Mouse (Mus musculus) activated CD4-positive, CD25-positive, alpha-beta regulatory T cell, adult 4 months (primary cell): ENCODE results near the gene Lpcat3. TPM values are rescaled to one million over a fixed set of nuclear protein-coding genes. Genes with fewer than 3 reads are reported as not detected.
"Not testable (repeated sequence)": the region's sequence is repeated elsewhere in the genome, so short reads cannot be mapped to it uniquely, and the experiment has no call there.

ENCODE experiments used
- ATAC-seq: one replicate; pipeline ENCODE4 v1.8.0; 2017
- polyA plus RNA-seq, 2 experiments: library from polyadenylated mRNA; unstranded; fragments of 100-300 nt; shearing (Covaris generic); gene quantifications; one replicate each; pipeline ENCODE4 v1.2.1; 2017

The Lpcat3 gene
- polyA plus RNA-seq = 10 to 100 TPM; 24.3 to 25.9 TPM

GRCm38 (mm10) chr6:124662477-124663423 lies at the start of gene Lpcat3:
TSS of gene Lpcat3 (plus strand) at chr6:124663027.
- peak; percentile 96 for ATAC-seq

- ATAC-seq = no peak
Observed at GRCm38 (mm10) chr6:124625612-124626011, 37.2 kb upstream of the Lpcat3 start.

- ATAC-seq = not testable (repeated sequence)
Observed at GRCm38 (mm10) chr6:124626184-124626583, 36.6 kb upstream of the Lpcat3 start.

DNA sequence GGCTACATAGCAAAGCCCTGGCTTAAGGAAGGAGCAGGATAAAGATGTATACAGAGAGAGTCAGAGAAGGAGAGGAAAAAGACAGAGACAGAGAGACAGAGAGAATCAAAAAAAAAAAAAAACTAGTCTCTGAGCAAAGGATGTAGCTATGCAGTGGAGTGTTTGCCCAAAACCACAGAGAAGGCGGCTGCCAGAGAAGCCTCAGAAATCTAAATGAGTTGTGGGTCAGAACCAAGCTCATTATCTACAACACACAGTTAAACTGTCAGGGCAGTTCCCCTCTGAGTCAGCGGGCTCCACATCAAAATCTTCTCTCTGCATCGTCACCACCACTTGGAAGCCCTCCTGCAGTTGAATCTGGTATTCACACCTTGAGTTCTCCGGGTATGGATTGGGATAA lies 32.1 kb upstream of the Lpcat3 start:
- no peak for ATAC-seq

GRCm38 (mm10) chr6:124635985-124636384 lies 26.8 kb upstream of the Lpcat3 start, which contains the start of gene C1s2:
TSS of gene C1s2 (minus strand) at chr6:124636085.
- not testable (repeated sequence) for ATAC-seq

DNA sequence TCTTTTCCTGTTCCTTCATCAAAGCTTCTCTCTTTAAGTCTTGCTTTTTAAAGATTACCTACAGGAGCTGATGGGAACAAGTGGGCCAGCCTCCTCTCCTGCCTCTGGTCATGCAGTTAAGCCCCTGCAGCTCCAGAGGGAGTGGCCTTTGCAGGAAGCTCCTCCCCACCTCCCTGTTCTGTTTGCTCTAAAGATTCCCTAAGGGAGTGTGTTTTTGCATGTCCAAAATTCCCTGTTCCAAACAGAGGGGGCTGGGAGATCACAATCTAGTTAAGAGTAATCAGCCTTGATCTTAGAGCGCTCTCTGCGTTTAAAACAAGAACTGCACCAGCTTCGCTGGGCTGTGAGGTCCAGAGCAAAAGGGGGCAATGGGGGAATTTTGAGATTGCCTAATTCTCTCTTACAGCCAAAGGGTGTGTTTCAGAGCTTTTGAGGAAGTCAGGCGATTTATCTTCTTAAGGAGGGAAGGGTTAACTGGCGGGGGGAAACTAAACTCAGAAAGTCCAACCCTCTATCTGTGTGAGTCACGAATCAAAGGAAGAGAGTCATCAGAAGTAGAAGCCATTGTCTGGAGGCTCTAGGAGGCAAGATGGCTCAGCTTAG lies 25.9 kb upstream of the Lpcat3 start:
- not testable (repeated sequence) for ATAC-seq

DNA sequence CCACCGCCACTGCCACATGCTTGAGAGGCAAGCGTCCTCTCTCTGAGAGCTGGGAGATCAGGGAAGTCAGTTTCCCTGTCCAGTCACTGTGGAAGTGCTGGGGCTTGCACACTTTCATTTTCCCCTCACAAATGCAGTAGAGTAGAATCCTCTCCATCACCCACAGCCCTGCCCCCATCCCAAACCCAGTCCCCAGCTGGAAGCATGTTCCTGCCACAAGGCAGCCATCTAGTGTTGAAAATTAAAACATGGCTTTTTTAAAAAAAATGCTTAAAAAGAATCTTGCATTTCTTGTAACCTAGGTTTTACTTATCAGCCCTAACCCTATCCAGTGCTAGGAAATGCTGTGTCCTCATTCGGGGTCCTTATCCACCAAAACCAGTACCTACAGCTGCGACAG lies 22.8 kb upstream of the Lpcat3 start:
- no peak for ATAC-seq

GRCm38 (mm10) chr6:124640997-124641396 lies 21.8 kb upstream of the Lpcat3 start:
- ATAC-seq = peak; percentile 52

DNA sequence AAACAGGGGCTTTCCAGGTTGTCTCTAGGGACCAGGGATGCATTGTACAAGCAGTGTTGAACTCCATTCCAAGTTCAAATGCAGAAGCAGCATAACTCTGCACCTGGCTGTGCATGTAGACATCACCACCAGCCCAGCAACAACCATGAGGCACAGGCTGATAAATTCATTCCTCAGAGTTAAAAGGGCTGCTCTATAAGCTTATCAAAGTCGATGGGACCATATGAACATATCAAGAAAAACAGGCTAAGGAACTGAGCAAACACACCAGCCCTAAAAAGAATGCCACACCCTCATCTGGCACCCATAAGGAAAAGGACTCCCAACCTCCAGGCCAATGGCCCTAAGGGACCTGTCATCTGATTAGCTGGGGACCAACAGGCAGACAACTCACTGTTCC lies 16.4 kb upstream of the Lpcat3 start:
- ATAC-seq = no peak

DNA sequence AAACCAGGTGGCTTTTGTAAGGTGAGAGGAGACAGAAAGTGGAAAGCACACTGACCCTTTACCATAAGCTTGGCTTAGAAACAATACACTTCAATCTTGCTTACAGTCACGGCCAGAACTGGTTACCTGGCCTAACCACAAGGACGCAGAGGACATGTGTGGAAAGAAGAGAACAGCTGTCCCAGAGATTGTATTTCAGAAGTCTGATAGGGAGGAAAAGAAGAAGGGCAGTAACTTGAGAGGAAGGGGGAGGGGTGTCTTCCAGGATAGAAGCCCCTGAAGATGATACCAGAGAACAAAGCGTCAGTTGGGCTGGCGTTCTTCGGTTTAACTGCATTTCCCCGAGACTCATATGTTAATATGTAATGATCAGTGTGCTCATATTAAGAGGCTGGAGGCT lies 6.9 kb upstream of the Lpcat3 start:
- no peak for ATAC-seq

- ATAC-seq = no peak
Observed at GRCm38 (mm10) chr6:124658067-124658466, 4.8 kb upstream of the Lpcat3 start.

GRCm38 (mm10) chr6:124661156-124661806 lies 1.5 kb upstream of the Lpcat3 start:
- ATAC-seq = no peak

DNA sequence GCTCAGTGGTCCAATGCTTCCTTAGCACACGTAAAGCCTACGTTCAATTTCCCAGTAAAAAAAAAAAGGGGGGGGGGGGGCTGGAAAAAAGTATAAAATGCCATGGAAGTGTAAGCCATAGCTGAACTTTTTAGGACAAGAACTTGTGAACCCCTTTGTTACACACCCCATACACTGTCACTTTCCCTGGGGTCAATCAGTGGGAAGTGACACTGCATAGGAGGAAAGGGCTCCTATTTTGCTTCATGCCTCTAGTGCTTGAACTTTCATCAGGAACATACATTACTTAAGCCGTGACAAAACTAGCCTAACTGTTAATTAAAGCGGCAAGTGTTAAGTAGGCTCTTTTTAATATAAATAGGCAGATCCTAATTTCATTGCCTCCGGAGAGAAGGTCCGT lies 832 bp upstream of the Lpcat3 start:
- no peak for ATAC-seq

- no peak for ATAC-seq
Observed at GRCm38 (mm10) chr6:124663424-124663795, 583 bp downstream of the Lpcat3 start.

- ATAC-seq = no peak
Observed at GRCm38 (mm10) chr6:124664256-124664655, 1.4 kb downstream of the Lpcat3 start.

- ATAC-seq = no peak
Observed at GRCm38 (mm10) chr6:124665011-124665410, 2.2 kb downstream of the Lpcat3 start.

DNA sequence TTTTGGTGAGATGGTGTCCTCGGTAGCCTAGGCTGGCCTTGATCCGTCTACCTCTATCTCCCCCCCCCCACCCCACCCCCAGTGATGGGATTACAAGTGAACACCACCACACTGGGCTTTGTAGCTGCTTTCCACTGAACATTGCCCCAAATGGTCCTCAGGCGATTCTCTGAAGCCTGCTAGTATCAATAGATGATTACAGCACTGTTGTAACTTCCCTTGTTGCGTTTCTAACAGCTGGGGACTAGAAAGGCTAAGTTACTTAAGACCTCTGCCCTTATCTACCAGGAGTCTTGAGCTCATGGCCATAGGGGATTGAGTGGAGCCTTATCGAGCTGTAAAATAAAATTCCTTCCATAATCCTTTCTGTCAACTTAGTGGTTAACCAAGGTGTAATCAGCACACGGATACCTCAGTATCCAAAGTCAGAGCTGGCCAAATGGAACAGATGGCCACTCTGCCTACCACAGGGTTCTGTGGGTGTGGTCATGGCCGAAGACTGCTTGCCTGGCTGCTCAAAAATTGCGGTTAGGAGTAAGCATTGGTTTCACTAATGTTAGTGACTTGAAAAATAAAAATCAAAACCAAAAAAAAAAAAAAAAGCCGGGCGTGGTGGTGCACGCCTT lies 6.5 kb downstream of the Lpcat3 start:
- ATAC-seq = no peak

GRCm38 (mm10) chr6:124670281-124670900 lies 7.6 kb downstream of the Lpcat3 start:
- no peak for ATAC-seq

- ATAC-seq = no peak
Observed at GRCm38 (mm10) chr6:124672100-124672499, 9.3 kb downstream of the Lpcat3 start.

GRCm38 (mm10) chr6:124673619-124674018 lies 10.8 kb downstream of the Lpcat3 start:
- no peak for ATAC-seq

- ATAC-seq = no peak
Observed at GRCm38 (mm10) chr6:124674591-124674990, 11.8 kb downstream of the Lpcat3 start.

DNA sequence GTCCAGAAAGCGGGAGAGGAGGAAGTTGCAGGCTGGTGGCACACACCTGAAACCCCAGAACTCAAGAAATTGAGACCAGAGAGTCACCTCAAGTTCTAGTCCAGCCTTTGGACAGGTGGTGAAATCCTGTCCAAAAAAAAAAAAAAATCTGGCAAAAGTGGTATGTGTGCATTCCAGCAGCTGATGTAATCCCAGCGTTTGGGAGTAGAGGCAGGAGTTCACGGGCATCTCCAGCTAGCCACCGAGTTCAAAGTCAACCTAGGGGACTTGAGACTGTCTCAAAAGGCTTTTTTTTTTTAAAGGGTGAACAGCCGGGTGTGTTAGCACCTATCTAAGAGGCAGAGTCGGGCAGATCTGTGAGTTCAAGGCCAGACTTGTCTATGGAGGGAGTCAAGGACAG lies 13.3 kb downstream of the Lpcat3 start:
- ATAC-seq = no peak
